Mouse (Mus musculus): ENCODE measurements around the gene Rab11fip3. TPM values are rescaled to one million over a fixed set of nuclear protein-coding genes. Genes with fewer than 3 reads are reported as not detected.

Gene Rab11fip3
- polyA plus RNA-seq, 1 experiment = 4.7 TPM

DNA sequence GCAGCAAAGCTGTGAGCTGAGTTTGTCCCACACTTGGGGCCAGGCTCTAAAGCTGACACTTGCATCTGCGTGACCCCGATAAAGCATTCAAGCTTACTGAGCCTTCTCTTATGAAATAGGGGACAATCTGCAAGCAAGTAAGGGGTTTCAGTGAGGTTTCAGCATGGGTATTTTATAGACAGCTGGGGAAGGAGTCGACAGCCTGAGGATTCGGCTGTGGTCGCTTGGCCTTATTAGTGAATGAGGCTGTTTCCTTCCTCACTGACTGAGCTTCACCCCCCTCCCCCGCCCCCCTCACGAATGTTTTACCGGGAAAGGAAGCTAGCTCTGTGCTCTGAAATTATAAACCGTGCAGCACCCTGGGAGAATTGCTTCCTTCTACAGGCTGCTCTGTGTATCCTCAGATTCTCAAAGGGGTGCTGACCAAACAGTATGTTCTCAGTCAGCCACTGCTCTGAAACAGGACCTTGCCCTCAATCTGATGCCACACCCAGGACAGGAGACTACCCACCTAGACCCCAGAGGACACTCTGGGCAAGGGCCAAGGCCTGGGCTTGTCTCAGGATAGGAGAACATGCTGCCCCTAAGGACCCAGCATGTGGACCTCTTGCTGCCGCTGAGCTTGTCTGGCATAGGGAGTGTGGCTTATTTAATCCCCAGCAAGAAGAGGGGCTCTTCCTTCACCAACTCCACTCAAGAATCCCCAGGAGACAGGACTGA is 63.5 kb downstream of the Rab11fip3 start:
- WGBS = 8% methylated on average over 10 of the region's 10 CpGs
- Histone ChIP-seq H3K4me3 (replicated peaks; ENCODE audit: control insufficient read depth, low read depth, low read length) (no peak overlapping the region), H3K4me1 (ENCODE audit: control insufficient read depth, insufficient read depth, low read length) (no peaks in the 10 kb centered on the region; the same call in 1 of the 2 replicates), H3K27ac (ENCODE audit: control insufficient read depth, insufficient read depth, low read depth, low read length, poor library complexity) (no peak overlapping the region)
- TF ChIP-seq POLR2A (IDR thresholded peaks at IDR 0.05; ENCODE audit: borderline replicate concordance, control insufficient read depth, low read depth, low read length) = no peak
- TF ChIP-seq CTCF (IDR thresholded peaks at IDR 0.05; ENCODE audit: control insufficient read depth, insufficient read depth, low read length) = no peak

DNA sequence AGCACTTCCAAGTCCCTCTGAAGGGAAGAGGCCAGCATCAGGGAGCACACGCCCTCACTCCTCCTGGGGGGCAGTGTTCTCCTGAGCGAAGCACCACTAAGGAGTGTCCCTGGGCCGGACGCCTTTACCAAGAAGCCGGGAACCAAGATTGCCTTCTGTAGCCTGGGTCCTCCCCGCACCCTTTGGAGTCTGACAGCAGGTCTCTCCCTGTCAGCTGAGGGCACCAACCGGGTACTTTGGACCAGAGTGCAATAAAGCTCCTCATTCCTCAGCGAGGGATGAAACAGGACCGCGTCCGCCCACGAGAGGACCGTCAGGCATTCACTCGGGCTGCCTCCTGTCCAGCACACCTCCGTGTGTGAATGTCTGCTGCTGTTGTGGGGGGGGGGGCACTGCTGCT is 64.6 kb downstream of the Rab11fip3 start:
- Histone ChIP-seq H3K27ac (ENCODE audit: control insufficient read depth, insufficient read depth, low read depth, low read length, poor library complexity) (no peak overlapping the region), H3K4me1 (ENCODE audit: control insufficient read depth, insufficient read depth, low read length) (no peaks in the 10 kb centered on the region; the same call in 1 of the 2 replicates), H3K4me3 (replicated peaks; ENCODE audit: control insufficient read depth, low read depth, low read length) (no peak overlapping the region)
- TF ChIP-seq POLR2A (IDR thresholded peaks at IDR 0.05; ENCODE audit: borderline replicate concordance, control insufficient read depth, low read depth, low read length) (no peak), CTCF (IDR thresholded peaks at IDR 0.05; ENCODE audit: control insufficient read depth, insufficient read depth, low read length) (no peak)
- 88% methylated on average over 15 of the region's 15 CpGs for WGBS

DNA sequence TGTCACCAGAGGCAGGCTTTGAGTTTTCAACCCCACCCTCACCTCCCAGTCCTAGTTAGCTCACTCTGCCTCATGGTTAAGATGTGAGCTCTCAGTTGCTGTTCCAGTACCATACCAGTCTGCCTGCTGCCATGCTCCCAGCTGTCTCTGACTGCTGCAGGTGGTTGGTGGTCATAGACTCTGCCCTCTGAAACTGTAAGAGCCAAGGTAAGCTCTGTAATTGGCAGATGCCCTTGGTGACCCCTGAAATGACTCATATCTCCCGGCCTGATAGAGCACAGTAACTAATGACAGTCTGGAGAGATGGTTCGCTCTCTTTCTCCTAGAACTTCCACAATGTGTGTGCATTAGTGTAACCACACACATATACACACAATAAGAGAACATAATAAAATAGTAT is 65.5 kb downstream of the Rab11fip3 start:
- WGBS = 87% methylated on average over 2 of the region's 2 CpGs
- TF ChIP-seq CTCF (IDR thresholded peaks at IDR 0.05; ENCODE audit: control insufficient read depth, insufficient read depth, low read length) (no peak), POLR2A (IDR thresholded peaks at IDR 0.05; ENCODE audit: borderline replicate concordance, control insufficient read depth, low read depth, low read length) (no peak)
- Histone ChIP-seq H3K27ac (ENCODE audit: control insufficient read depth, insufficient read depth, low read depth, low read length, poor library complexity) (no peak overlapping the region), H3K4me1 (ENCODE audit: control insufficient read depth, insufficient read depth, low read length) (no peaks in the 10 kb centered on the region; the same call in 1 of the 2 replicates), H3K4me3 (replicated peaks; ENCODE audit: control insufficient read depth, low read depth, low read length) (no peak overlapping the region)

DNA sequence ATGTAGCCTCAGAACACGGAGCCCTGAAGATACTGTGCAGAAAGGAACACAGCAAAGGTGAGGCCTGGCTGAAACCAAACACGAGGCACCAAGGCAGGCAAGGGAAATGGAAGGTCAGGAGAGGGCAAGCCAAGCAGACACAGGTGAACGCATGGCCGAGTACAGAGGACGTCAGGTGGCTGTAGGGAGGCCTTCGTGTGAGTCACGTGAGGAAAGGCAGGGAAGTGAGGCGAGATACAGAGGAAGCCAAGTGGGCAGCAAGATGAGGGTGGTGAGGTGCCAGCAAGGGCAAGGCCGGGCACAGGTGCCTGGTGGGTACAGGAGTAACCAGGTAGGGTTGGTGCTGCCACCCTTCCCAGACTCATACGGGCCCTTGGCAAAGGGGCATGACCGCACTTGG is 70.9 kb downstream of the Rab11fip3 start:
- TF ChIP-seq CTCF (IDR thresholded peaks at IDR 0.05; ENCODE audit: control insufficient read depth, insufficient read depth, low read length) = no peak
- no peak for TF ChIP-seq POLR2A (IDR thresholded peaks at IDR 0.05; ENCODE audit: borderline replicate concordance, control insufficient read depth, low read depth, low read length)
- Histone ChIP-seq H3K27ac (ENCODE audit: control insufficient read depth, insufficient read depth, low read depth, low read length, poor library complexity) (no peak overlapping the region), H3K4me1 (ENCODE audit: control insufficient read depth, insufficient read depth, low read length) (peaks cover 2% of the 10 kb centered on the region), H3K4me3 (replicated peaks; ENCODE audit: control insufficient read depth, low read depth, low read length) (no peak overlapping the region)
- 77% methylated on average over 11 of the region's 11 CpGs for WGBS

- TF ChIP-seq POLR2A (IDR thresholded peaks at IDR 0.05; ENCODE audit: borderline replicate concordance, control insufficient read depth, low read depth, low read length) (no peak), CTCF (IDR thresholded peaks at IDR 0.05; ENCODE audit: control insufficient read depth, insufficient read depth, low read length) (no peak)
- H3K4me1 ChIP-seq (ENCODE audit: control insufficient read depth, insufficient read depth, low read length) = peaks cover 5% of the 10 kb centered on the region
- no peak overlapping the region for H3K4me3 ChIP-seq (replicated peaks; ENCODE audit: control insufficient read depth, low read depth, low read length)
- WGBS = 76% methylated on average over 3 of the region's 3 CpGs
- H3K27ac ChIP-seq (ENCODE audit: control insufficient read depth, insufficient read depth, low read depth, low read length, poor library complexity) = no peak overlapping the region
Observed at GRCm38 (mm10) chr17:25993489-25993888, 75.9 kb downstream of the Rab11fip3 start.

GRCm38 (mm10) chr17:25992274-25992673 is 77.1 kb downstream of the Rab11fip3 start:
- 93% methylated on average over 4 of the region's 4 CpGs for WGBS
- no peak overlapping the region for H3K27ac ChIP-seq (ENCODE audit: control insufficient read depth, insufficient read depth, low read depth, low read length, poor library complexity)
- H3K4me1 ChIP-seq (ENCODE audit: control insufficient read depth, insufficient read depth, low read length) = peaks cover 3% of the 10 kb centered on the region; the same call in 1 of the 2 replicates
- H3K4me3 ChIP-seq (replicated peaks; ENCODE audit: control insufficient read depth, low read depth, low read length) = no peak overlapping the region
- TF ChIP-seq POLR2A (IDR thresholded peaks at IDR 0.05; ENCODE audit: borderline replicate concordance, control insufficient read depth, low read depth, low read length) (no peak), CTCF (IDR thresholded peaks at IDR 0.05; ENCODE audit: control insufficient read depth, insufficient read depth, low read length) (no peak)

DNA sequence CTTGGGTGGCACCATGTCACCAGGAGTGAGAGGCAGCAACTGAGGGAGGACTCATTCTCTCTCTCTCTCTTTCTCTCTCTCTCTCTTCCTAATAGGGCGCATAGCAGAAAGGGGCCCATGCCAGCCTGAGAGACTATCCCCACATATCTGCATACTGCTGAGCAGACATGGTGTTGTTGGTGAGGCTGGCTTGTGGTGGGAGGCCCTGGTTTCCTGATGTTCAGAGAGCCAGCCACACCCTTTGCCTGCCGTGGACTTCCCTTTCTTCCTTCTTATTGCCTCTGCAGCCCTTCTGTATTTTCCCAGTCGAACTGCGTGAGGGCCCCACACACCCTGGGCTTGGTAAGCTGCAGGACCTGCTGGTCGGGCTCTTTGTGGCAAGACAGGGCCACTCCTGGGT is 79.0 kb downstream of the Rab11fip3 start:
- peaks cover 3% of the 10 kb centered on the region; the same call in 1 of the 2 replicates for H3K4me1 ChIP-seq (ENCODE audit: control insufficient read depth, insufficient read depth, low read length)
- no peak for TF ChIP-seq POLR2A (IDR thresholded peaks at IDR 0.05; ENCODE audit: borderline replicate concordance, control insufficient read depth, low read depth, low read length)
- TF ChIP-seq CTCF (IDR thresholded peaks at IDR 0.05; ENCODE audit: control insufficient read depth, insufficient read depth, low read length) = no peak
- no peak overlapping the region for H3K27ac ChIP-seq (ENCODE audit: control insufficient read depth, insufficient read depth, low read depth, low read length, poor library complexity)
- H3K4me3 ChIP-seq (replicated peaks; ENCODE audit: control insufficient read depth, low read depth, low read length) = no peak overlapping the region
- 12% methylated on average over 5 of the region's 5 CpGs for WGBS

DNA sequence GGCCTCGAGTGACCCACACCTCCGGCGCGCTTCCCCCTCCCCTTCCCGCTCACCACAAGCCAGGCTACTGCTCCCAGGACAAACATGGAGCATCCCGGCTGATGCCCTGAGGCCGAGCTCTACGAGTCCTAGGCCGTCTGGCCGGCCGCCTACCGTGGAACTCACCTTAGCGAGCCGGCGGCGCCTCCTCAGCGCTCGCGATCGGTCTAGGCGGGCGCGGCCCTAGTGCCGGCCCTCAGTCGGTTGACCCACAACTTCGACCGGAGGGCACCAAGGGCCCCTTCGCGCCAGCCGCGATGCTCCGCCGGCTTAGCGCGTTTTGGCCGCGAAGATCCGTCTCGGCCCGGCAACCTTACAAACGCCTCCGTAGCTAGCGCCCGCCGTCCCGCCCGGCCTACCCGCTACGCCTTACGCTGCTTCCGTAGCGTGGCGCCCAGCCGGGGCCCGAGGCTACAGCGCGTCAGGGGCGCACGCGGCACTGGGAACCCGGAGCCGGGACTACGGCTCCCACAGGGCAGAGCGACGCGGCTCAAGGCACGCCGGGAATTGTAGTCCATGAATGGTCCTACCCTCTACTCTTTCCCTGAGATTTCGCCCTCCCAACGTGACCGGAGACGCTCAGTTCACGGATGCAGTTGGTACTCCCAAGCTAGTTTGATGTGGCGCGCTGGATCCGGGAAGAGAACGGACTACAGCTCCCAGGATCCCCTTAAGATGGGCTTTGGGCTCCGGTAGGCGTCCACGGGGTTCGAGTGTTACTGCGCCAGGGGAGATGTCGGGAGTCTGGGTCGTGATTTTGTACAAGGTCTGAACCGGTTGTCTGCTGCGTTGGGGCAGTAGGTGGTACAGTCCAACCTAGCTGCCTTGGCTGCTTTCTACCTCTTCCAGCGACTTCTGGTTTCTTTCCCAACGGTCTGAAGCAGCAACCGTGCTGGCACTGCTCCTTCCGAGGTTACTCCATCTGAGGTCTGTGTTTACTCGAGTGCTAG is 83.8 kb downstream of the Rab11fip3 start, which contains the start of gene Capn15:
TSS of gene Capn15 (minus strand) at position 491 of the 989 bp plus-strand sequence.
- TF ChIP-seq POLR2A (IDR thresholded peaks at IDR 0.05; ENCODE audit: borderline replicate concordance, control insufficient read depth, low read depth, low read length) (peak; percentile 76; the same call in 1 of the 2 replicates), CTCF (IDR thresholded peaks at IDR 0.05; ENCODE audit: control insufficient read depth, insufficient read depth, low read length) (no peak)
- under 1% methylated on average over 91 of the region's 91 CpGs for WGBS
- peak within 1 kb of the TSS; percentile 70 for H3K4me3 ChIP-seq (replicated peaks; ENCODE audit: control insufficient read depth, low read depth, low read length)
- peak within 1 kb of the TSS; percentile 35 for H3K27ac ChIP-seq (ENCODE audit: control insufficient read depth, insufficient read depth, low read depth, low read length, poor library complexity)
- peaks cover 5% of the 10 kb centered on the region; the same call in 1 of the 2 replicates for H3K4me1 ChIP-seq (ENCODE audit: control insufficient read depth, insufficient read depth, low read length)
